Mouse (Mus musculus): ENCODE results near the gene Fmnl3. TPM values are rescaled to one million over a fixed set of nuclear protein-coding genes. Genes with fewer than 3 reads are reported as not detected.

The Fmnl3 gene
- polyA plus RNA-seq, 1 experiment, result 0.01 TPM

DNA sequence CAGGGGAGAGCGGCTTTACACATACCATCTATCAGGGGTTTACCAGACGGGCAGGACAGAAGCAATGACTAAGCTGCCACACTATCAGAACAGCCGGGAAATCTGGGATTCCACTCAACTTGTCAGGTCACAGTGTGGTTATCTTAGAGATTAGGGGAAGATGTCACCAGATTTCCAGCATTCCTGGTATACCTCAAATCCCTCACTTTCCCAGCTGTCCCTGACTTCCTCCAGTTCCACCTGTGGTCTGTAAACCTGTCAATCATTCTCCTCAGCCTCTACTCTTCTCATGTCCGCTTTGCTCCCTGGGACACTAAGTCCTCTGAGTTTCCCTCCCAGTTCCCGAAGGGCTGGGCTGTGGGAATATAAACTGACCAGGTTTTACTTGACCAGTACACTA, 18.0 kb downstream of the Fmnl3 start:
- Histone ChIP-seq H3K4me3 (replicated peaks) (no peak overlapping the region), H3K9me3 (ENCODE audit: control insufficient read depth, low read length) (no peaks in the 10 kb centered on the region), H3K36me3 (ENCODE audit: control insufficient read depth) (no peaks in the 10 kb centered on the region), H3K27me3 (ENCODE audit: control insufficient read depth) (no peaks in the 10 kb centered on the region), H3K4me1 (ENCODE audit: control insufficient read depth) (no peaks in the 10 kb centered on the region)
- TF ChIP-seq TAL1 (IDR thresholded peaks at IDR 0.05; ENCODE audit: low read length) (no peak), GATA1 (IDR thresholded peaks at IDR 0.05; ENCODE audit: low read length) (no peak)

DNA sequence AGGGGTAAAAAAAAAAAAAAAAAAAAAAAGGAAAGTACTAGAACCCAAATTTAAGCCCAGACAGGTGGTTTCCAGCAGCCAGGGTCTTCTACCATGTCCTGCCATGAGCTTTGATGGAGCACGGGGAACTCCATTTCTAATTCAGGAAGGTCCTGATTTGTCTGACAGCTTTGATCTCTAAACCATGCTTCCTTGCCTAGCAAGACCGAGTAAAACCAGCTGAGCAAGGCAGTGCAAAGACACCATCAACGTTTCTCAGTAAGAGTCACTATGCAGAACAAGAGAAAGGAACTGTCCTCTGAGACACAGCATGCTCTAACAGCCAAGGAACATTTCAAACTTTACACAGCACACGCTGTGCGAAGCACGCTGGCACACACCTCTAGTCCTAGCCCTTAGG, 18.7 kb downstream of the Fmnl3 start:
- no peaks in the 10 kb centered on the region for H3K36me3 ChIP-seq (ENCODE audit: control insufficient read depth)
- TF ChIP-seq GATA1 (IDR thresholded peaks at IDR 0.05; ENCODE audit: low read length), result no peak
- no peak for TF ChIP-seq TAL1 (IDR thresholded peaks at IDR 0.05; ENCODE audit: low read length)
- H3K27me3 ChIP-seq (ENCODE audit: control insufficient read depth), result no peaks in the 10 kb centered on the region
- no peak overlapping the region for H3K4me3 ChIP-seq (replicated peaks)
- H3K9me3 ChIP-seq (ENCODE audit: control insufficient read depth, low read length), result no peaks in the 10 kb centered on the region
- no peaks in the 10 kb centered on the region for H3K4me1 ChIP-seq (ENCODE audit: control insufficient read depth)

DNA sequence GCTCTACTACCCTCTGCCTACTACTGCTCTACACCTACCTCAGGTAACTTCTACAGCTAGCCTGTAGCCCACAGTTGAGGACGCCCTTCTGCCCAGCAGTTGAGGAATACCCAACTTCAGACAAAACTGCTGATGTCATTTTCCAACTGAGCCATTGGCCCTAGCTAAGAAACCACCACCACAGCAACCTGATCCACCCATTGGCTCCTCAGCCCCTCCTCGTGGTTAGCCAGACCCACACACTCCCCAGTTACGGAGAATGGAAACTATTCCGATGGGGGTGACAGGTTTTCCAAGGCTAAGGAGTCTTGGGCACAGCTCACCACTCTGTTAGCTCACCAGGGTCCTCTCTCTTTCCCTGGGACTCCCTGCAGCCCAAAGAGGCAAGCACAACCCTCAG, 25.3 kb downstream of the Fmnl3 start:
- TF ChIP-seq TAL1 (IDR thresholded peaks at IDR 0.05; ENCODE audit: low read length) (no peak), GATA1 (IDR thresholded peaks at IDR 0.05; ENCODE audit: low read length) (no peak)
- H3K9me3 ChIP-seq (ENCODE audit: control insufficient read depth, low read length), result no peaks in the 10 kb centered on the region
- no peak overlapping the region for H3K4me3 ChIP-seq (replicated peaks)
- H3K36me3 ChIP-seq (ENCODE audit: control insufficient read depth), result no peaks in the 10 kb centered on the region
- no peaks in the 10 kb centered on the region for H3K4me1 ChIP-seq (ENCODE audit: control insufficient read depth)
- peaks cover 13% of the 10 kb centered on the region for H3K27me3 ChIP-seq (ENCODE audit: control insufficient read depth)

DNA sequence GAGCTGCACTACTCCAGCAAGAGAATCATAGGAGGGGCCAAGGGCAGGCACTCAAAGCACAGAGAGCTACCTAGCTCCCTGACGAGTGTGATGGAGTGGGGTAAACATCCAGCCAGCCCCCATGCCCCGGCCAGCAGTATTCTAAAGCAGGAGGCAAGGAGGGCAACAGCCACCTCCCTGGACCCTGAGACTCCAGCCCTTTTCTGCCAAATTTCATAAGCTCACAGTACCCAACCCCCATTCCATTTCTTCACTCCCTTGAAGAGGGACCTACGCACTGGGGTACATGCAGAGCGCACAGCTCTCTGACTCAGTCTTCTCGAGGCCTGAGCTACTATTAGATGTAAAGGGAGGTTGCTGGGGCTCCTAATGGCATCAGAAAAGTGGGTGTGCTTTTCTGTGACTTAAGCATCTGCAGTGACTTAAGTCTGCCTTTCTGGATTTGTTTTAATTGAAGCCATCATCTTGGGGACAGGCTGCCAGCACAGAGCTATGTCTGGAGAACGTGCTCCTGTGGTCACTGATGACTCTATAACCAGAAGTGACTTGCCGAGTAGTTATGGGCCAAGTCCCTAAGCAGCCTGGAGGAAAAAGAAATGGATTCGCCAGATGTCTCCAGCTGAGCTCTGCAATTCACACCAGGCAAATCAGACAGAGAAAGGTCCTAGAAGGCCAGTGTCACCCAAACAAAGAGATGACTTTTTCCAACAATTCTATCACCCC, 26.0 kb downstream of the Fmnl3 start:
- Histone ChIP-seq H3K4me1 (ENCODE audit: control insufficient read depth) (no peaks in the 10 kb centered on the region), H3K4me3 (replicated peaks) (no peak overlapping the region), H3K9me3 (ENCODE audit: control insufficient read depth, low read length) (no peaks in the 10 kb centered on the region), H3K36me3 (ENCODE audit: control insufficient read depth) (no peaks in the 10 kb centered on the region), H3K27me3 (ENCODE audit: control insufficient read depth) (peaks cover 13% of the 10 kb centered on the region)
- TF ChIP-seq GATA1 (IDR thresholded peaks at IDR 0.05; ENCODE audit: low read length) (no peak), TAL1 (IDR thresholded peaks at IDR 0.05; ENCODE audit: low read length) (no peak)

DNA sequence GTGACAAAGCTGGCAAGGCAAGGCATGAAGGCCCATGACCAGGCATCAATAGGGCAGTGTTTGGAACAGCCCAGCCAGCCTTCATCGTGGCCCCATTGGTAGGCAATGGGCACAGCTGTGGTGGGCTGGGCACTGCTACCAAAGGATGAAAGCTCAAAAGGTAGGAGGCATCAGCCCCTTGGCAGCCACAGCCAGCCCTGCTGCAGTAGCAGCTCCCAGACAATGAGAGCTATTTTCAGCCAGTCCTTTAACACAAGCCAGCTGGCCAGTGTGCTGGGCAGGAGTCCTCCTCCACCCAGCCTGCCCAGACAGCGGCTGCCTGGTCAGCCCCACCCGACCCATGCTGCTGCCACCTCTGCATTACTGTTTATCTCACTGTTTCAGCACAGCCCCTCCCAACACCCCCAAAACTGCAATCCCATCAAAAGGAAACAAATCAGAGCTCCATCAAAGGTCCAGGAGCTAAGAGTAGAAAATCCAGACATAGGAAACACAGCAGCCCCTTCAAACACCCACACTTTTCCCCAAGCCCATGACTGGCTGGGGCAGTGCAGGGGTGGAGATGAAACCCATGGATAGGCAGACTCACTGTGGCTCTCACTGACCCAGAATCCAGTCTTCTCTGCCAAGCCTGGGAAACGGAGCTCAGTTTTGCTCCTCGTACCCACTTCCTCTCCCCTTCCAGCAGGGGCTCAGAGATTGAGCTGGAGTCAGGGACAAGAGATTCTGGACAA, 26.7 kb downstream of the Fmnl3 start:
- no peak overlapping the region for H3K4me3 ChIP-seq (replicated peaks)
- H3K27me3 ChIP-seq (ENCODE audit: control insufficient read depth), result peaks cover 13% of the 10 kb centered on the region
- no peaks in the 10 kb centered on the region for H3K36me3 ChIP-seq (ENCODE audit: control insufficient read depth)
- no peaks in the 10 kb centered on the region for H3K9me3 ChIP-seq (ENCODE audit: control insufficient read depth, low read length)
- H3K4me1 ChIP-seq (ENCODE audit: control insufficient read depth), result no peaks in the 10 kb centered on the region; the same call in 1 of the 2 replicates
- TF ChIP-seq GATA1 (IDR thresholded peaks at IDR 0.05; ENCODE audit: low read length) (no peak), TAL1 (IDR thresholded peaks at IDR 0.05; ENCODE audit: low read length) (no peak)

DNA sequence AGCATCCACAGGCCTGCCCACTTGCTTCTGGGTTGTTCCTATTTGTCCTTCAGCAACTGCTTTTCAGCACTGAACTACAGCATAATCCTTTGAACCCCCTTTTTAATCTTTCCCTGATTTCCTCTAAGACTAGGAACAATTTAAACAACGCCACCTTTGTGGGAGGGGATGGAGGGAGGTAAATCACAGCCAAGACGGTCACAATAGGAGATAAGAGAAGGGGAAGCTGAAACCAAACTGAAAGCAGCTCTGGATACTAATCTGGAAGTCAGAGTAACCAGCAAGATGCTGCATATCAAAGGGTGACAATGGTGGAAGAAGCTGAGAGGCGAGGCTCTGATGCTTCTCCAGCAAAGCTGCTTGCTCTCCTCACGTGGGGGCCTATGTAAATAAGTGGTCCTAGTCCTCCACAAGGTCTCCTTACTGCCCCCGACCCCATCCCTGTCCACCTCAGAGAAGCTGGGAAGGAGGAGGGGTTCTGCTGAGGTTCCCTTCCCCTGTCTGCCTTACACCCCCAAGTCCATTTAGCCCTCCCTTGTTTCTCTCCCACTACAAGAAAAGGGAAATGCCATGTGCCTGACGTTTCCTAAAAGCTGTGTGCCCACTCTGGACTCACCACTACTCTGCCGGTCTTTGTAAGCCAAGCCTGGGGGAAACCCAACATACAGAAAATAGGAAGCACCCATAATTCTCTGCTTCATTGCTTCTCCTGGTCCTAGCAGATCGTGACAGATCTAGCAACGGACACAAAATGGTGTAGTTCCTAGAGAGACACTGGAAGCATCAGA, 27.9 kb downstream of the Fmnl3 start:
- Histone ChIP-seq H3K4me3 (replicated peaks) (no peak overlapping the region), H3K36me3 (ENCODE audit: control insufficient read depth) (no peaks in the 10 kb centered on the region), H3K4me1 (ENCODE audit: control insufficient read depth) (no peaks in the 10 kb centered on the region; the same call in 1 of the 2 replicates), H3K9me3 (ENCODE audit: control insufficient read depth, low read length) (no peaks in the 10 kb centered on the region), H3K27me3 (ENCODE audit: control insufficient read depth) (peaks cover 13% of the 10 kb centered on the region)
- TF ChIP-seq TAL1 (IDR thresholded peaks at IDR 0.05; ENCODE audit: low read length), result no peak
- no peak for TF ChIP-seq GATA1 (IDR thresholded peaks at IDR 0.05; ENCODE audit: low read length)

DNA sequence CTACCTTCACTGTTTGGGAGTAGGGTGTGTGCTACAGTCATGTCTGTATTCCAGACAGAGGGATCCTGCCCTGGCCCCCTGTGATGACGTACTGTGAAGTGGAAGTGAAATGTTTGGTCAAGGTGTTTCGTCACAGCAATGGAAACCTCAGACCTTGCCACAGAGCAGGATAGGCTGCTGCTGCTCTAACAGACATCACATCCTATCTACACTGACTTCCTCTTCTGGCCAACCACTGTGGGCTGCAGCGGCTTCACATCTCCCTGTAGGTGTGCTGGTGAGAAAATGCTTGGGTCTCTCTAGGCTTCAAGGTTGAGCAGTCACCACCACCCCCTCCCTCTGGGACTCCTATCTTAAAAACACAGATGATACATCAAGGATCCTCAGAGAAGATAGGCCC, 29.2 kb downstream of the Fmnl3 start:
- Histone ChIP-seq H3K36me3 (ENCODE audit: control insufficient read depth) (no peaks in the 10 kb centered on the region), H3K27me3 (ENCODE audit: control insufficient read depth) (peaks cover 13% of the 10 kb centered on the region), H3K9me3 (ENCODE audit: control insufficient read depth, low read length) (no peaks in the 10 kb centered on the region), H3K4me1 (ENCODE audit: control insufficient read depth) (no peaks in the 10 kb centered on the region; the same call in 1 of the 2 replicates), H3K4me3 (replicated peaks) (no peak overlapping the region)
- TF ChIP-seq GATA1 (IDR thresholded peaks at IDR 0.05; ENCODE audit: low read length) (no peak), TAL1 (IDR thresholded peaks at IDR 0.05; ENCODE audit: low read length) (no peak)

DNA sequence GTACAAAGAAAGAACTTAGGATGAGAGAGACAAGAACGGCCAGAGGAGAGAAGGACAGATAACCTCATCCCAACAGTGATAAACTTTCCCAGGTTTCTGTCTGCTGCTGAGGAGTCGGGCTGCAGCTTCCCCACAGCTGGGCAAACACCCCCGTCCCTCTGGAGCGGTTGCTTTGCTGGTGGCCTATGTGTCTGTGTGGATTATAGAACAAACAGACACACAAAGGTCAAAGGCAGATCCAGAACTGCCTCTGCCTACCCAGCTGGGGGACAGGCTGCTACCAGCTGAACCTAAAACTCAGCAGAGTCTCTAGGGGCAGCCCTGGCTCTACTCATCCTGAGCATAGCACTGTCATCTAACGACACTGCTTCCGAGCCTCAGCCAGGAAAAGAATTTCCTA, 30.6 kb downstream of the Fmnl3 start:
- Histone ChIP-seq H3K27me3 (ENCODE audit: control insufficient read depth) (peaks cover 13% of the 10 kb centered on the region), H3K4me3 (replicated peaks) (no peak overlapping the region), H3K9me3 (ENCODE audit: control insufficient read depth, low read length) (no peaks in the 10 kb centered on the region), H3K4me1 (ENCODE audit: control insufficient read depth) (no peaks in the 10 kb centered on the region; the same call in 1 of the 2 replicates), H3K36me3 (ENCODE audit: control insufficient read depth) (no peaks in the 10 kb centered on the region)
- TF ChIP-seq TAL1 (IDR thresholded peaks at IDR 0.05; ENCODE audit: low read length) (no peak), GATA1 (IDR thresholded peaks at IDR 0.05; ENCODE audit: low read length) (no peak)

DNA sequence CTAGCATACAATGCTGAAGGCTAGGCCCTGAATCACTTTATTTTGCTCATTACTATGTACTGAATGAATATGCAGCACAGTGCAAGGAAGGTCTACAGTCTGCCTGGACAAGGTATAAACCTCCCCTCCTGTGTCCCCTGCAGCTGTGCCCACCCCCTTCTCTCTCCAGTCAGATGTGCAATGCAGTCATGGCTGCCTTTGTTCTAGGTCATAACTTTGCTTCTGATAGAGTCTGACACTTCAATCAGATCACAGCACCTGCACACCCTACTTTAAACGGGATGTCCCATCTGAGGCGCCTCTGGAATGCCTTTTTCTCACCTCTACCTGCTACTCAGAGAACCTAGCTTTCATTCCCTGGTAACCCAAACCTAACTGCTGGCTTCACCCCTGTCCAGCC, 31.4 kb downstream of the Fmnl3 start:
- Histone ChIP-seq H3K36me3 (ENCODE audit: control insufficient read depth) (no peaks in the 10 kb centered on the region), H3K27me3 (ENCODE audit: control insufficient read depth) (peaks cover 13% of the 10 kb centered on the region), H3K4me3 (replicated peaks) (no peak overlapping the region), H3K9me3 (ENCODE audit: control insufficient read depth, low read length) (no peaks in the 10 kb centered on the region), H3K4me1 (ENCODE audit: control insufficient read depth) (no peaks in the 10 kb centered on the region; the same call in 1 of the 2 replicates)
- no peak for TF ChIP-seq TAL1 (IDR thresholded peaks at IDR 0.05; ENCODE audit: low read length)
- no peak for TF ChIP-seq GATA1 (IDR thresholded peaks at IDR 0.05; ENCODE audit: low read length)

Measured in erythroblast, embryonic 14.5 days (primary cell).